Mouse (Mus musculus) limb, embryonic 15.5 days (tissue): ENCODE measurements around the gene Egflam. TPM values are rescaled to one million over a fixed set of nuclear protein-coding genes. Genes with fewer than 3 reads are reported as not detected.

Experiments used
- ATAC-seq: fragments of 200-750 bp; cut with Nextera tagmentation; 2 replicates; pipeline ENCODE4 v1.8.0; 2017; ENCODE audit warnings: low read depth, moderate TSS enrichment; ENCODE audit not compliant: insufficient number of reproducible peaks, low FRiP score, low TSS enrichment
- H3K27ac ChIP-seq: fragments of 300-500 bp; sonication (generic); 2 replicates; pipeline ENCODE4 v1.5.1; 2015; ENCODE audit warnings: moderate library complexity, mild to moderate bottlenecking, inconsistent platforms
- H3K27me3 ChIP-seq: fragments of 300-500 bp; sonication (generic); 2 replicates; pipeline ENCODE4 v1.6.1; 2015; ENCODE audit warnings: inconsistent platforms
- H3K36me3 ChIP-seq: fragments of 300-500 bp; sonication (generic); 2 replicates; pipeline ENCODE4 v1.6.1; 2015; ENCODE audit warnings: inconsistent platforms
- H3K4me1 ChIP-seq: fragments of 300-500 bp; sonication (generic); 2 replicates; pipeline ENCODE4 v1.6.1; 2015; ENCODE audit warnings: inconsistent platforms
- H3K4me2 ChIP-seq: fragments of 300-500 bp; sonication (generic); 2 replicates; pipeline ENCODE4 v1.6.1; 2015; ENCODE audit warnings: mild to moderate bottlenecking, inconsistent platforms
- H3K4me3 ChIP-seq: fragments of 300-500 bp; sonication (generic); 2 replicates; pipeline ENCODE4 v1.5.1; 2015; ENCODE audit warnings: mild to moderate bottlenecking, inconsistent platforms
- H3K9ac ChIP-seq: fragments of 300-500 bp; sonication (generic); 2 replicates; pipeline ENCODE4 v1.6.1; 2015; ENCODE audit warnings: inconsistent platforms
- H3K9me3 ChIP-seq: fragments of 300-500 bp; sonication (generic); 2 replicates; pipeline ENCODE4 v1.6.1; 2016; ENCODE audit warnings: inconsistent platforms
- WGBS: fragments of 180-500 bp; shearing (Covaris S2); methylation state at CpG from one replicate; pipeline ENCODE4 v1.1.7; 2015; 5-methylcytosine and 5-hydroxymethylcytosine counted together
- polyA plus RNA-seq: library from polyadenylated mRNA; unstranded; fragments of >200 nt; fragmentation: Nextera tagmentation; extraction: Ambion mirVana; gene quantifications from 2 replicates; pipeline ENCODE4 v1.2.1, GENCODE M21; 2015

Egflam gene
- polyA plus RNA-seq, 1 experiment from 2014 or later, result 14.8 TPM

- H3K9ac ChIP-seq, result no peak overlapping the region
- no peak overlapping the region for H3K27ac ChIP-seq
- H3K4me2 ChIP-seq, result no peak overlapping the region
- H3K27me3 ChIP-seq, result no peaks in the 10 kb centered on the region
- no peak for ATAC-seq
- no peaks in the 10 kb centered on the region for H3K36me3 ChIP-seq
- WGBS, result 31% methylated on average over 4 of the region's 4 CpGs
- H3K4me3 ChIP-seq, result no peak overlapping the region
- no peaks in the 10 kb centered on the region for H3K9me3 ChIP-seq
- H3K4me1 ChIP-seq, result peaks cover 6% of the 10 kb centered on the region; the same call in 1 of the 2 replicates
These were observed 109.3 kb downstream of the Egflam start for GRCm38 (mm10) chr15:7288841-7289424.

- no peaks in the 10 kb centered on the region for H3K27me3 ChIP-seq
- no peak for ATAC-seq
- 79% methylated on average over 3 of the region's 3 CpGs for WGBS
- no peak overlapping the region for H3K27ac ChIP-seq
- H3K4me3 ChIP-seq, result no peak overlapping the region
- H3K4me1 ChIP-seq, result peaks cover 6% of the 10 kb centered on the region; the same call in 1 of the 2 replicates
- no peaks in the 10 kb centered on the region for H3K36me3 ChIP-seq
- H3K4me2 ChIP-seq, result no peak overlapping the region
- H3K9ac ChIP-seq, result no peak overlapping the region
- H3K9me3 ChIP-seq, result no peaks in the 10 kb centered on the region
These were observed 110.3 kb downstream of the Egflam start for GRCm38 (mm10) chr15:7287911-7288310.

- no peaks in the 10 kb centered on the region for H3K9me3 ChIP-seq
- H3K27me3 ChIP-seq, result no peaks in the 10 kb centered on the region
- H3K27ac ChIP-seq, result no peak overlapping the region
- H3K4me1 ChIP-seq, result no peaks in the 10 kb centered on the region
- H3K4me3 ChIP-seq, result no peak overlapping the region
- no peak for ATAC-seq
- no peak overlapping the region for H3K4me2 ChIP-seq
- 48% methylated on average over 6 of the region's 6 CpGs for WGBS
- H3K36me3 ChIP-seq, result no peaks in the 10 kb centered on the region
- no peak overlapping the region for H3K9ac ChIP-seq
These were observed 116.6 kb downstream of the Egflam start for GRCm38 (mm10) chr15:7281579-7281978.

- Histone ChIP-seq H3K27me3 (no peaks in the 10 kb centered on the region), H3K4me3 (no peak overlapping the region), H3K4me1 (no peaks in the 10 kb centered on the region), H3K27ac (no peak overlapping the region), H3K36me3 (no peaks in the 10 kb centered on the region), H3K9me3 (no peaks in the 10 kb centered on the region), H3K4me2 (no peak overlapping the region), H3K9ac (no peak overlapping the region)
- no peak for ATAC-seq
- 7% methylated on average over 3 of the region's 3 CpGs for WGBS
These were observed 134.4 kb downstream of the Egflam start for GRCm38 (mm10) chr15:7263822-7264221.

- WGBS, result 87% methylated on average over 9 of the region's 9 CpGs
- Histone ChIP-seq H3K27ac (no peak overlapping the region), H3K4me1 (no peaks in the 10 kb centered on the region), H3K36me3 (no peaks in the 10 kb centered on the region), H3K9me3 (no peaks in the 10 kb centered on the region), H3K4me2 (no peak overlapping the region), H3K27me3 (no peaks in the 10 kb centered on the region), H3K4me3 (no peak overlapping the region), H3K9ac (no peak overlapping the region)
- no peak for ATAC-seq
These were observed 134.9 kb downstream of the Egflam start for GRCm38 (mm10) chr15:7263339-7263738.

GRCm38 (mm10) chr15:7261371-7261770 is 136.8 kb downstream of the Egflam start:
- H3K36me3 ChIP-seq, result no peaks in the 10 kb centered on the region
- no peaks in the 10 kb centered on the region for H3K9me3 ChIP-seq
- WGBS, result 87% methylated on average over 1 of the region's 1 CpGs
- no peak for ATAC-seq
- no peak overlapping the region for H3K9ac ChIP-seq
- H3K4me1 ChIP-seq, result no peaks in the 10 kb centered on the region
- no peak overlapping the region for H3K4me3 ChIP-seq
- H3K4me2 ChIP-seq, result no peak overlapping the region
- no peak overlapping the region for H3K27ac ChIP-seq
- H3K27me3 ChIP-seq, result no peaks in the 10 kb centered on the region

- WGBS, result 80% methylated on average over 3 of the region's 3 CpGs
- H3K27ac ChIP-seq, result no peak overlapping the region
These were observed 141.6 kb downstream of the Egflam start for GRCm38 (mm10) chr15:7256577-7256976.

GRCm38 (mm10) chr15:7253326-7253725 is 144.9 kb downstream of the Egflam start:
- 93% methylated on average over 6 of the region's 6 CpGs for WGBS
- Histone ChIP-seq H3K4me1 (no peaks in the 10 kb centered on the region), H3K36me3 (0 out of 2 replicates have a peak, but pooled peaks cover 10% of the 10 kb centered on the region), H3K4me3 (no peak overlapping the region), H3K9ac (no peak overlapping the region), H3K4me2 (no peak overlapping the region), H3K27me3 (no peaks in the 10 kb centered on the region), H3K9me3 (no peaks in the 10 kb centered on the region), H3K27ac (no peak overlapping the region)
- no peak for ATAC-seq

More at GRCm38 (mm10) chr15:7256577-7256976, 141.6 kb downstream of the Egflam start:
- Histone ChIP-seq H3K9ac (no peak overlapping the region), H3K27me3 (no peaks in the 10 kb centered on the region), H3K9me3 (no peaks in the 10 kb centered on the region), H3K4me3 (no peak overlapping the region), H3K4me2 (no peak overlapping the region), H3K36me3 (no peaks in the 10 kb centered on the region), H3K4me1 (no peaks in the 10 kb centered on the region)
- ATAC-seq, result no peak

GRCm38 (mm10) chr15:7252106-7252636 is 146.0 kb downstream of the Egflam start:
- H3K4me2 ChIP-seq, result no peak overlapping the region
- H3K9me3 ChIP-seq, result no peaks in the 10 kb centered on the region
- WGBS, result 87% methylated on average over 12 of the region's 12 CpGs
- no peak overlapping the region for H3K9ac ChIP-seq
- H3K27ac ChIP-seq, result no peak overlapping the region
- no peak for ATAC-seq
- H3K4me1 ChIP-seq, result no peaks in the 10 kb centered on the region
- no peak overlapping the region for H3K4me3 ChIP-seq
- 0 out of 2 replicates have a peak, but pooled peaks cover 10% of the 10 kb centered on the region for H3K36me3 ChIP-seq
- no peaks in the 10 kb centered on the region for H3K27me3 ChIP-seq

GRCm38 (mm10) chr15:7251042-7251441 is 147.2 kb downstream of the Egflam start:
- Histone ChIP-seq H3K4me1 (no peaks in the 10 kb centered on the region), H3K36me3 (0 out of 2 replicates have a peak, but pooled peaks cover 10% of the 10 kb centered on the region), H3K4me3 (no peak overlapping the region), H3K27me3 (no peaks in the 10 kb centered on the region), H3K27ac (no peak overlapping the region), H3K9ac (no peak overlapping the region), H3K4me2 (no peak overlapping the region), H3K9me3 (no peaks in the 10 kb centered on the region)
- ATAC-seq, result no peak
- WGBS, result 94% methylated on average over 9 of the region's 9 CpGs

GRCm38 (mm10) chr15:7249216-7249615 is 149.0 kb downstream of the Egflam start:
- H3K4me1 ChIP-seq, result no peaks in the 10 kb centered on the region
- no peak overlapping the region for H3K4me3 ChIP-seq
- no peaks in the 10 kb centered on the region for H3K9me3 ChIP-seq
- 0 out of 2 replicates have a peak, but pooled peaks cover 10% of the 10 kb centered on the region for H3K36me3 ChIP-seq
- H3K27me3 ChIP-seq, result no peaks in the 10 kb centered on the region
- WGBS, result 93% methylated on average over 4 of the region's 4 CpGs
- ATAC-seq, result no peak
- no peak overlapping the region for H3K27ac ChIP-seq
- H3K4me2 ChIP-seq, result no peak overlapping the region
- no peak overlapping the region for H3K9ac ChIP-seq

GRCm38 (mm10) chr15:7247321-7247720 is 150.9 kb downstream of the Egflam start:
- H3K4me2 ChIP-seq, result no peak overlapping the region
- no peak overlapping the region for H3K27ac ChIP-seq
- WGBS, result 79% methylated on average over 8 of the region's 8 CpGs
- H3K4me1 ChIP-seq, result no peaks in the 10 kb centered on the region
- no peak for ATAC-seq
- 0 out of 2 replicates have a peak, but pooled peaks cover 10% of the 10 kb centered on the region for H3K36me3 ChIP-seq
- no peak overlapping the region for H3K9ac ChIP-seq
- no peak overlapping the region for H3K4me3 ChIP-seq
- no peaks in the 10 kb centered on the region for H3K9me3 ChIP-seq
- H3K27me3 ChIP-seq, result no peaks in the 10 kb centered on the region
